Mouse (Mus musculus) MEL (cell line): ENCODE data around the gene Slc26a6.

ENCODE experiments used
- CTCF ChIP-seq, 3 experiments: IDR thresholded peaks in 2 of 3; conservative IDR thresholded peaks in 1 of 3; 2 replicates each; pipeline ENCODE4 v1.5.1; 2011 to 2012; ENCODE audit warnings: low read length in 3 of 3, low read depth in 2 of 3, mild to moderate bottlenecking in 2 of 3, improper control_type of control experiment in 1 of 3, inconsistent platforms in 1 of 3, mixed read lengths in 1 of 3, moderate library complexity in 1 of 3; ENCODE audit not compliant: control insufficient read depth in 1 of 3, insufficient read depth in 1 of 3, poor library complexity in 1 of 3, severe bottlenecking in 1 of 3
- ELF1 ChIP-seq: IDR thresholded peaks from 2 replicates; pipeline ENCODE4 v1.6.1; 2014; ENCODE audit warnings: low read depth, mild to moderate bottlenecking, inconsistent platforms, low read length, improper control_type of control experiment, moderate library complexity
- EP300 ChIP-seq, 2 experiments: IDR thresholded peaks; 2 replicates each; pipeline ENCODE4 v1.6.1; 2011; ENCODE audit warnings: improper control_type of control experiment in 2 of 2, low read length in 2 of 2, low read depth in 1 of 2, mild to moderate bottlenecking in 1 of 2
- MAFK ChIP-seq: IDR thresholded peaks from 2 replicates; pipeline ENCODE4 v1.6.1; 2011; ENCODE audit warnings: low read depth, mild to moderate bottlenecking, low read length, improper control_type of control experiment, borderline replicate concordance
- POLR2A ChIP-seq, 2 experiments: IDR thresholded peaks; 2 replicates each; pipeline ENCODE4 v1.6.1; 2011 to 2012; ENCODE audit warnings: low read length in 2 of 2, mild to moderate bottlenecking in 2 of 2, control low read depth in 1 of 2, improper control_type of control experiment in 1 of 2, low read depth in 1 of 2, moderate library complexity in 1 of 2; ENCODE audit not compliant: control insufficient read depth in 1 of 2, insufficient read depth in 1 of 2, poor library complexity in 1 of 2
- POLR2AphosphoS5 ChIP-seq: IDR thresholded peaks from 2 replicates; pipeline ENCODE4 v1.6.1; 2012; ENCODE audit warnings: low read depth, borderline replicate concordance, mild to moderate bottlenecking, inconsistent platforms, low read length, moderate library complexity, mixed read lengths
- TAL1 ChIP-seq: IDR thresholded peaks from 2 replicates; pipeline ENCODE4 v1.6.1; 2012; ENCODE audit warnings: mild to moderate bottlenecking, inconsistent platforms, low read length, moderate library complexity, mixed read lengths
- USF2 ChIP-seq, 2 experiments: IDR thresholded peaks; 2 replicates each; pipeline ENCODE4 v1.6.1; 2011 to 2012; ENCODE audit warnings: improper control_type of control experiment in 2 of 2, low read length in 2 of 2, borderline replicate concordance in 1 of 2, inconsistent platforms in 1 of 2, low read depth in 1 of 2, mild to moderate bottlenecking in 1 of 2; ENCODE audit not compliant: insufficient read depth in 1 of 2
- ZNF384 ChIP-seq: IDR thresholded peaks from 2 replicates; pipeline ENCODE4 v1.6.1; 2012; ENCODE audit warnings: low read depth, mild to moderate bottlenecking, inconsistent platforms, low read length, improper control_type of control experiment

GRCm38 (mm10) chr9:108852976-108853375, at the start of gene Slc26a6:
- TF ChIP-seq CTCF (IDR thresholded peaks at IDR 0.05 in 2 of 3, conservative IDR thresholded peaks at IDR 0.05 in 1 of 3; ENCODE audit: control insufficient read depth in 1 of 3, insufficient read depth in 1 of 3, low read depth in 2 of 3, low read length in 3 of 3, poor library complexity in 1 of 3, severe bottlenecking in 1 of 3): no peak
- no peak for TF ChIP-seq POLR2AphosphoS5
- no peak for TF ChIP-seq ZNF384
- no peak for TF ChIP-seq TAL1
- no peak for TF ChIP-seq EP300 (IDR thresholded peaks at IDR 0.05; ENCODE audit: low read depth in 1 of 2, low read length in 2 of 2)
- no peak for TF ChIP-seq POLR2A (IDR thresholded peaks at IDR 0.05; ENCODE audit: control insufficient read depth in 1 of 2, insufficient read depth in 1 of 2, low read depth in 1 of 2, low read length in 2 of 2, poor library complexity in 1 of 2)
- TF ChIP-seq ELF1: no peak
- no peak for TF ChIP-seq USF2 (IDR thresholded peaks at IDR 0.05; ENCODE audit: borderline replicate concordance in 1 of 2, insufficient read depth in 1 of 2, low read depth in 1 of 2, low read length in 2 of 2)
- TF ChIP-seq MAFK: no peak
